Mouse (Mus musculus): Measurements from ENCODE around the gene Id3. TPM values are rescaled to one million over a fixed set of nuclear protein-coding genes. Genes with fewer than 3 reads are reported as not detected.
A peak's percentile ranks its signal among the peaks of the same experiment; 100 is the strongest.

The Id3 gene
- polyA plus RNA-seq, 1 experiment from 2014 or later, result 106 TPM

DNA sequence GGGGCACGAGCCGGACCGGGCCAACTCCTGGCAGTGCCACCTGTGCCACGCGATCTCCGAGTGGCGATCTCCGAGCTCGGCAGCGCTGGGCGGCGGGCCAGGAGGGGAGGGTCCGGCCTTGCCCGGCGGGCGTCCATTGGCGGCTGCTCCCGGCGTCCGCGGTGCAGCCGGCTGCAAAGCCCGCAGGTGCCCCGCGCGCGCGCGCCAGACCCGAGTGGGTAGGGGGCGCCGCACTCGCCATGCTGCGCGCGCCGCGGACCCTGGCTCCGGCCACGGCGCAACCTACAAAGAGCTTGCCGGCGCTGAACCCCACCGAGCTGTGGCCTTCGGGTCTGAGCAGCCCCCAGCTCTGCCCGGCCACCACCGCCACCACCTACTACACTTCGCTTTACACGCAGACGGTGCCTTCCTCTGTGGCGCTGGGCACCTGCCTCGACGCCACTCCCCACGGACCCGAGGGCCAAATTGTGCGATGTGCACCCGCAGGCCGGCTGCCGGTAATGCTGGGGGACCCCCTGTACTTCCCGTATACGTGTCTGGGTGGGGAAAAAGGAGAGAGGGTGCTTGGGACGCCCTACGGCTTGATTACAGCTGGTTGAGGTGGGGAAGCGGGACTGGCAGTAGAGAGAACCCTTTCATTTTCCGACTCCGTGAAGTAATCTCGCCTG, 29.4 kb downstream of the Id3 start:
- H3K4me3 ChIP-seq (ENCODE audit: low read depth, low read length), result peak overlapping the region; percentile 78
- ATAC-seq, result no peak
- peak overlapping the region; percentile 100 for H3K4me2 ChIP-seq (replicated peaks; ENCODE audit: low read depth)
- no peaks in the 10 kb centered on the region for H3K9me3 ChIP-seq (ENCODE audit: control insufficient read depth)
- no peaks in the 10 kb centered on the region for H3K27me3 ChIP-seq (replicated peaks; ENCODE audit: control insufficient read depth, insufficient read depth, low read length)
- WGBS, result under 1% methylated on average over 66 of the region's 67 CpGs
- H3K4me1 ChIP-seq (replicated peaks; ENCODE audit: control insufficient read depth, insufficient read depth, low read length), result peaks cover 18% of the 10 kb centered on the region; the same call in 1 of the 2 replicates
- H3K9ac ChIP-seq (ENCODE audit: low read depth, low read length), result peak overlapping the region; percentile 64
- TF ChIP-seq CTCF (IDR thresholded peaks at IDR 0.05; ENCODE audit: low read depth), result no peak
- H3K27ac ChIP-seq (ENCODE audit: low read depth, low read length), result peak overlapping the region; percentile 85
- no peaks in the 10 kb centered on the region for H3K36me3 ChIP-seq (ENCODE audit: control insufficient read depth, insufficient read depth)

DNA sequence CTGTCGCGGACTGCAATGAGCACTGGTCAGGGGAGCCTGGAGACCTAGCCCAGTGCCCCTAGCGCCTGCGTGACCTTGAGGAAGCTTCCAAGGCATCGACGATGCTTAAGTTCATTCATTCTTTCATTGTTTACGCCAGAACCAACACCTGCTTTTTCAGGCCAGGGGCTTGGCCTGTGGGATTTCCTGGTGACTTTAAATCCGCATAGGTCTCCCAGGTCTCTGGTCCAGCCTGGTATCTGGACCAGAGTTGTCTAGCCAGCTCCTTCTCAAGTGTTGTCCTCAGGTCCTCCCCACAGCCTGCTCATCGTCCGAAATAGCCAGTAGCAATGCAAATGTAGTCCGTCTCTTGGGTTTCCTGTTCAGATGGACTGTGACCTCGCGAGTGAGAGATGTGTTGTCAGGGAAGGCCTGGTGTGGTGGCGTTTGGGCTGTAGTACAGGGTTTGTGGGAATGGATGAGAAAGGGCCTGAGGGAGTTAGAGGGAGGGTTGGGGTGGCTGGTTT, 30.0 kb downstream of the Id3 start:
- no peaks in the 10 kb centered on the region for H3K27me3 ChIP-seq (replicated peaks; ENCODE audit: control insufficient read depth, insufficient read depth, low read length)
- H3K4me3 ChIP-seq (ENCODE audit: low read depth, low read length), result peak overlapping the region; percentile 78
- ATAC-seq, result no peak
- no peak for TF ChIP-seq CTCF (IDR thresholded peaks at IDR 0.05; ENCODE audit: low read depth)
- H3K27ac ChIP-seq (ENCODE audit: low read depth, low read length), result peak overlapping the region; percentile 85
- peak overlapping the region; percentile 64 for H3K9ac ChIP-seq (ENCODE audit: low read depth, low read length)
- 5% methylated on average over 14 of the region's 14 CpGs for WGBS
- H3K4me1 ChIP-seq (replicated peaks; ENCODE audit: control insufficient read depth, insufficient read depth, low read length), result peaks cover 22% of the 10 kb centered on the region; the same call in 1 of the 2 replicates
- peak overlapping the region; percentile 100 for H3K4me2 ChIP-seq (replicated peaks; ENCODE audit: low read depth)
- no peaks in the 10 kb centered on the region for H3K9me3 ChIP-seq (ENCODE audit: control insufficient read depth)
- H3K36me3 ChIP-seq (ENCODE audit: control insufficient read depth, insufficient read depth), result no peaks in the 10 kb centered on the region

DNA sequence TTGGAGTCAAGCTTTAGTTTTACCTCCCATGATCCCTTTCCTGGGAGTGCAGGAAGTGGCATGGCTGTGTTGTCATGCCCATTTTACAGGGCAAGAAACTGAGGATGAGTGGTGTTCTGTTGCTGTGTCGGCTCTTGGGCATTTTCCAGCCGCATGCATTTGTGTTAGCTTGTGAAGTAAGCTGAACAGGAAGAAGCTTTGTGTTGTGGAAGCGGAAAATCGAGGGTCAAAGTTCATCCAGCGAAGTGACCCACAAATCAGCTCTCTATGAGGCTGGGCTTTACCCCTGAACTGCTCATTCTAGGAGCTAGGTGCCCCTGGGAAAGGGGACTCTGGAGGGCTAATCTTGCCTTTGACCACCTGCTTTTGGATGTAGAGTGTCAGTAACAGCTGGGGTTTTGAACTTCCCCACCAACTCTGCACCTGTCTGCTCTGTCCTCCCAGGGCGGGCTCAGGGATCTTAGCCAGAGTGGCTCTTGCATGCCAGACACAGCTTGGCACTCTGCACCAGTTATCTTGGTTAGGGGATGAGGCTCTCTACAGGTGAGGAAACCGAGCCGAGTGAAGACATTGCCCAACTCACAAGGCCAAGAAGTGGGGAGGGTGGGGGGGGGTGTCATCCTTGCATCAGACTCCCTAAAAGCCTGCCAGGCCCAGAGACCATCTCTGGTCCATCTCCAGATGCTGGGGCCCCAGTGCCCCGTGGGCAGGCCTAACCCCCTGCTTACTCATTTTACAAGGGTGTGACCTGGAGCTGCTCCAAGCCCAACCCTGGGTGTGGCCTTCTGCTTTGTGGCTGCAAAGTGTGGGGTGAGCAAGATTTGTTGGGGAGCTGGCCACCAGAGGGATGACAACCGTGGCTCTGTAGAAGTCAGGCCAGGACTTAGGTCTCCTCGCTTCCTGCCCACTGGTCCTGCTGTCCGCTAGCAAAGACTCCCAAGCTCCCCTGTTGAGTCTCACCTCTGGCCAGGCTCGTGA, 31.2 kb downstream of the Id3 start:
- peak; percentile 22 for ATAC-seq

DNA sequence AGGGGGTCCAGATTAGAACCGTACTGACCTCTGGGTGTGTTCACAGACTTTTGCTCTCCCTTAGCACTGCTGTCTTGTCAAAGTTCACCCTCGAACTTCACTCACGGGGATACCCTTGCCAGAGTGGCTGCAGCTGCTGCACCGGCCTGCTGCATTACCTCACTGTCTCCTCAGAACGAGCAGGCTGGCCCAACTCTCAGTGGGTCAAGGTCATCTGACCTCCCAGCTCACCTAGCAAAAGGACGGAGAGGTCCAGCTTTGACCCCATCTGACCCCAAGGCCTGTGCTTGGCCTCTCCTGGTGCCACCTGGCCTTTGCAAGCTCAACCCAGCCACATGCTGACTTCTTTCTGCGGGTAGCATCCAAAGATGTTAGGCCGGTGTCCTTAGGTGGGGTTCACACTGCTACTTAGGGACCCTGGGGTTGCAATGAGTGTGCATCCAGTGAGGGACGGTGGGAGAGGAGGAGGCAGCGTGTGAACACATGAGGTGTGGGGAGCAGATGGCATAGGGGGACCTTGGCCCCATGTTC, 32.8 kb downstream of the Id3 start:
- H3K4me2 ChIP-seq (replicated peaks; ENCODE audit: low read depth), result no peak overlapping the region
- peak overlapping the region; percentile 64; the same call in 1 of the 2 replicates for H3K27ac ChIP-seq (ENCODE audit: low read depth, low read length)
- no peaks in the 10 kb centered on the region for H3K27me3 ChIP-seq (replicated peaks; ENCODE audit: control insufficient read depth, insufficient read depth, low read length)
- no peak for ATAC-seq
- no peak for TF ChIP-seq CTCF (IDR thresholded peaks at IDR 0.05; ENCODE audit: low read depth)
- no peak overlapping the region for H3K9ac ChIP-seq (ENCODE audit: low read depth, low read length)
- no peaks in the 10 kb centered on the region for H3K9me3 ChIP-seq (ENCODE audit: control insufficient read depth)
- H3K4me3 ChIP-seq (ENCODE audit: low read depth, low read length), result no peak overlapping the region
- H3K36me3 ChIP-seq (ENCODE audit: control insufficient read depth, insufficient read depth), result no peaks in the 10 kb centered on the region
- peaks cover 27% of the 10 kb centered on the region for H3K4me1 ChIP-seq (replicated peaks; ENCODE audit: control insufficient read depth, insufficient read depth, low read length)
- 48% methylated on average over 10 of the region's 10 CpGs for WGBS

More for the DNA sequence above, 31.2 kb downstream of the Id3 start:
- peak; percentile 36 for TF ChIP-seq CTCF (IDR thresholded peaks at IDR 0.05; ENCODE audit: low read depth)
- 38% methylated on average over 13 of the region's 13 CpGs for WGBS
- no peaks in the 10 kb centered on the region for H3K36me3 ChIP-seq (ENCODE audit: control insufficient read depth, insufficient read depth)
- H3K27me3 ChIP-seq (replicated peaks; ENCODE audit: control insufficient read depth, insufficient read depth, low read length), result no peaks in the 10 kb centered on the region
- H3K4me1 ChIP-seq (replicated peaks; ENCODE audit: control insufficient read depth, insufficient read depth, low read length), result peaks cover 27% of the 10 kb centered on the region
- H3K4me3 ChIP-seq (ENCODE audit: low read depth, low read length), result 0 out of 2 replicates have a peak overlapping the region, but pooled peaks have one; percentile 2
- H3K9me3 ChIP-seq (ENCODE audit: control insufficient read depth), result no peaks in the 10 kb centered on the region
- H3K27ac ChIP-seq (ENCODE audit: low read depth, low read length), result peak overlapping the region; percentile 85
- H3K4me2 ChIP-seq (replicated peaks; ENCODE audit: low read depth), result peak overlapping the region; percentile 100; the same call in 1 of the 2 replicates
- H3K9ac ChIP-seq (ENCODE audit: low read depth, low read length), result peak overlapping the region; percentile 22; the same call in 1 of the 2 replicates

DNA sequence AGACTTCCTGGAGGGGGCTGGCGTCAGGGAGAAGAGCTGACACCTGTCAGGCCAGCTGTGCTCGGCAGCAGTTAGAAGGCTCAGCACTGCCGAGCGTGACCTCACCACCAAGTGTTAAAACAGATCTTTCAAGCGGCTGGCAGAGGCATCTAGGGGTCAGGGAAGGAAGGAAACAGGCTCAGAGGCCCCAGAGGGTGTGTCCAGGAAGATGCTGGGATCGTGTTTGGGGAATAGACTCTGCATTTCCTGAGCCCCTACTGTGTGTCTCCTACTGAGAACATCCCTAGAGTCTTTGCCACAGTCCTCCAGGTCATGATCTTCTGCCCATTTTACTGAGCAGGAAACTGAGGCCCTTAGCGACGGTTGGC, 33.9 kb downstream of the Id3 start:
- peaks cover 27% of the 10 kb centered on the region for H3K4me1 ChIP-seq (replicated peaks; ENCODE audit: control insufficient read depth, insufficient read depth, low read length)
- ATAC-seq, result no peak
- no peak overlapping the region for H3K4me3 ChIP-seq (ENCODE audit: low read depth, low read length)
- TF ChIP-seq CTCF (IDR thresholded peaks at IDR 0.05; ENCODE audit: low read depth), result no peak
- peak overlapping the region; percentile 48 for H3K4me2 ChIP-seq (replicated peaks; ENCODE audit: low read depth)
- H3K27me3 ChIP-seq (replicated peaks; ENCODE audit: control insufficient read depth, insufficient read depth, low read length), result no peaks in the 10 kb centered on the region
- peak overlapping the region; percentile 81 for H3K27ac ChIP-seq (ENCODE audit: low read depth, low read length)
- no peaks in the 10 kb centered on the region for H3K36me3 ChIP-seq (ENCODE audit: control insufficient read depth, insufficient read depth)
- H3K9me3 ChIP-seq (ENCODE audit: control insufficient read depth), result no peaks in the 10 kb centered on the region
- H3K9ac ChIP-seq (ENCODE audit: low read depth, low read length), result no peak overlapping the region
- 22% methylated on average over 8 of the region's 8 CpGs for WGBS

All from intestine, postnatal 0 days (tissue).